Mouse (Mus musculus) limb, embryonic 14.5 days (tissue): ENCODE data around the gene Prcd. TPM values are rescaled to one million over a fixed set of nuclear protein-coding genes. Genes with fewer than 3 reads are reported as not detected.
A peak's percentile ranks its signal among the peaks of the same experiment; 100 is the strongest.

ENCODE experiments used
- ATAC-seq: fragments of 200-750 bp; cut with Nextera tagmentation; 2 replicates; pipeline ENCODE4 v1.8.0; 2017; ENCODE audit warnings: low read depth, moderate number of reproducible peaks, moderate TSS enrichment; ENCODE audit not compliant: low FRiP score
- DNase-seq: peaks from one replicate; pipeline ENCODE4 v3.0.0-alpha.2; 2015; ENCODE audit warnings: low spot score
- H3K27ac ChIP-seq: fragments of 300-500 bp; sonication (generic); replicated peaks from 2 replicates; pipeline ENCODE4 v1.5.1; 2014; ENCODE audit warnings: low read depth, mild to moderate bottlenecking, low read length, moderate library complexity, mixed read lengths
- H3K27me3 ChIP-seq: fragments of 300-500 bp; sonication (generic); 2 replicates; pipeline ENCODE4 v1.6.1; 2014; ENCODE audit warnings: low read length, mixed read lengths; ENCODE audit not compliant: control insufficient read depth, insufficient read depth
- H3K36me3 ChIP-seq: fragments of 300-500 bp; sonication (generic); 2 replicates; pipeline ENCODE4 v1.6.1; 2014; ENCODE audit warnings: mild to moderate bottlenecking, low read length, moderate library complexity, mixed read lengths; ENCODE audit not compliant: control insufficient read depth, insufficient read depth
- H3K4me1 ChIP-seq: fragments of 300-500 bp; sonication (generic); 2 replicates; pipeline ENCODE4 v1.6.1; 2014; ENCODE audit warnings: antibody characterized with exemption, low read length, mixed read lengths; ENCODE audit not compliant: control insufficient read depth, insufficient read depth
- H3K4me2 ChIP-seq: fragments of 300-500 bp; sonication (generic); replicated peaks from 2 replicates; pipeline ENCODE4 v1.6.1; 2014; ENCODE audit warnings: low read depth, mild to moderate bottlenecking, low read length, moderate library complexity; ENCODE audit not compliant: severe bottlenecking
- H3K4me3 ChIP-seq: fragments of 300-500 bp; sonication (generic); replicated peaks from 2 replicates; pipeline ENCODE4 v1.5.1; 2014; ENCODE audit warnings: low read length
- H3K9ac ChIP-seq: fragments of 300-500 bp; sonication (generic); 2 replicates; pipeline ENCODE4 v1.6.1; 2014; ENCODE audit warnings: mild to moderate bottlenecking, low read depth, low read length, moderate library complexity; ENCODE audit not compliant: severe bottlenecking
- H3K9me3 ChIP-seq: fragments of 300-500 bp; sonication (generic); 2 replicates; pipeline ENCODE4 v1.6.1; 2016; ENCODE audit warnings: low read length; ENCODE audit not compliant: control insufficient read depth
- POLR2A ChIP-seq: fragments of 200-500 bp; IDR thresholded peaks from 2 replicates; pipeline ENCODE4 v1.8.0; 2012; ENCODE audit warnings: inconsistent platforms, mild to moderate bottlenecking, moderate library complexity, borderline replicate concordance; ENCODE audit not compliant: insufficient read depth, insufficient read length; ENCODE audit errors: extremely low read depth
- WGBS: fragments of 180-500 bp; shearing (Covaris S2); extraction: QIAGEN DNeasy Blood & Tissue Kit; methylation state at CpG from one replicate; pipeline ENCODE4 v1.1.7; 2014; 5-methylcytosine and 5-hydroxymethylcytosine counted together
- polyA plus RNA-seq, 2 experiments: library from polyadenylated mRNA; depleted of rRNA in 1 of 2; stranded (reverse) in 1 of 2; unstranded in 1 of 2; fragments of >200 nt; fragmentation: Nextera tagmentation in 1 of 2; extraction: Ambion mirVana in 1 of 2; gene quantifications; 2 replicates each; pipeline versions ENCODE4 v1.2.1 to v1.2.3; 2012 to 2014

Prcd gene
- polyA plus RNA-seq, 2 experiments, result 0.85 to 1.2 TPM

GRCm38 (mm10) chr11:116696426-116696825 lies 43.1 kb downstream of the Prcd start:
- Histone ChIP-seq H3K4me3 (no peak overlapping the region), H3K36me3 (no peaks in the 10 kb centered on the region), H3K4me1 (0 out of 2 replicates have a peak, but pooled peaks cover 19% of the 10 kb centered on the region), H3K4me2 (no peak overlapping the region), H3K27ac (no peak overlapping the region), H3K27me3 (peaks cover 16% of the 10 kb centered on the region; the same call in 1 of the 2 replicates), H3K9ac (no peak overlapping the region), H3K9me3 (0 out of 2 replicates have a peak, but pooled peaks cover 4% of the 10 kb centered on the region)
- ATAC-seq (no peak), DNase-seq (no peak)
- WGBS, result 75% methylated on average over 4 of the region's 4 CpGs
- no peak for TF ChIP-seq POLR2A

- H3K9ac ChIP-seq, result no peak overlapping the region
- H3K9me3 ChIP-seq, result 0 out of 2 replicates have a peak, but pooled peaks cover 4% of the 10 kb centered on the region
- ATAC-seq, result no peak
- H3K4me3 ChIP-seq, result no peak overlapping the region
- H3K36me3 ChIP-seq, result no peaks in the 10 kb centered on the region
- TF ChIP-seq POLR2A, result no peak
- H3K4me2 ChIP-seq, result no peak overlapping the region
- no peak for DNase-seq
- H3K27me3 ChIP-seq, result peaks cover 16% of the 10 kb centered on the region; the same call in 1 of the 2 replicates
- H3K4me1 ChIP-seq, result 0 out of 2 replicates have a peak, but pooled peaks cover 19% of the 10 kb centered on the region
- WGBS, result 62% methylated on average over 9 of the region's 9 CpGs
- no peak overlapping the region for H3K27ac ChIP-seq
These were observed 44.2 kb downstream of the Prcd start for GRCm38 (mm10) chr11:116697521-116697920.

- DNase-seq (no peak), ATAC-seq (0 out of 2 replicates have a peak, but pooled peaks have one; percentile 37)
- no peak for TF ChIP-seq POLR2A
- H3K9ac ChIP-seq, result no peak overlapping the region
- H3K4me1 ChIP-seq, result 0 out of 2 replicates have a peak, but pooled peaks cover 3% of the 10 kb centered on the region
- H3K27me3 ChIP-seq, result no peaks in the 10 kb centered on the region
- no peak overlapping the region for H3K4me3 ChIP-seq
- no peak overlapping the region for H3K4me2 ChIP-seq
- H3K9me3 ChIP-seq, result 0 out of 2 replicates have a peak, but pooled peaks cover 4% of the 10 kb centered on the region
- no peaks in the 10 kb centered on the region for H3K36me3 ChIP-seq
- H3K27ac ChIP-seq, result no peak overlapping the region
- 24% methylated on average over 5 of the region's 5 CpGs for WGBS
These were observed 48.1 kb downstream of the Prcd start for GRCm38 (mm10) chr11:116701377-116701841.

- TF ChIP-seq POLR2A, result no peak
- Histone ChIP-seq H3K27me3 (no peaks in the 10 kb centered on the region), H3K9me3 (0 out of 2 replicates have a peak, but pooled peaks cover 4% of the 10 kb centered on the region), H3K36me3 (no peaks in the 10 kb centered on the region), H3K4me2 (no peak overlapping the region), H3K4me3 (no peak overlapping the region), H3K4me1 (0 out of 2 replicates have a peak, but pooled peaks cover 3% of the 10 kb centered on the region), H3K9ac (no peak overlapping the region), H3K27ac (no peak overlapping the region)
- DNase-seq (no peak), ATAC-seq (no peak)
- WGBS, result 90% methylated on average over 8 of the region's 8 CpGs
These were observed 51.2 kb downstream of the Prcd start for GRCm38 (mm10) chr11:116704336-116705035.

DNA sequence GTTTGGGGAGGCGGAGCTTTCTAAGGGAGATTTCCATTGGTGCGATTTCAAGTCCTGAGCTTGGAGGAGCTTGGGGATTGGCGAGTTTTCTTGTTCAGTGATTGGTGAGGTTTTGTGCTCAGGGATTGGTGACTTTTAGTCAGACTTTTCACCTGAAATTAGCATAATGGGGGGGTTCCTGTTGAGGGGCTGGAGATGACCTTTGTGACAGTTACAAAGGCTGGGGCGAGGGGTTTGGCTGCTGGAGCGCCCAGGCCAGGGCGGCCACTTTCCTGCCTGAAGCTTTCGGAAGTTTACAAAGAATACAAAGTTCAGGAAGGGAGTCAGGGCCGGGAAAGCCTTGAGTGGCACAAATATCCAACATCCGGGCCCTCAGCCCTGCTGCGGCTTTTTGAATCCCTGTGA lies 51.9 kb downstream of the Prcd start:
- no peak for ATAC-seq

More for the DNA sequence above, 51.9 kb downstream of the Prcd start:
- H3K27me3 ChIP-seq, result no peaks in the 10 kb centered on the region
- WGBS, result 93% methylated on average over 10 of the region's 10 CpGs
- 0 out of 2 replicates have a peak, but pooled peaks cover 4% of the 10 kb centered on the region for H3K9me3 ChIP-seq
- H3K4me2 ChIP-seq, result no peak overlapping the region
- 0 out of 2 replicates have a peak, but pooled peaks cover 3% of the 10 kb centered on the region for H3K4me1 ChIP-seq
- TF ChIP-seq POLR2A, result no peak
- no peak overlapping the region for H3K9ac ChIP-seq
- H3K4me3 ChIP-seq, result no peak overlapping the region
- no peak overlapping the region for H3K27ac ChIP-seq
- DNase-seq, result no peak
- H3K36me3 ChIP-seq, result no peaks in the 10 kb centered on the region
